Mouse (Mus musculus) hindbrain, embryonic 15.5 days (tissue): ENCODE results near the gene Nob1. TPM values are rescaled to one million over a fixed set of nuclear protein-coding genes. Genes with fewer than 3 reads are reported as not detected.
A peak's percentile ranks its signal among the peaks of the same experiment; 100 is the strongest.

Source experiments
- ATAC-seq: fragments of 200-750 bp; cut with Nextera tagmentation; 2 replicates; pipeline ENCODE4 v1.8.0; 2017; ENCODE audit warnings: low read depth, moderate number of reproducible peaks, moderate TSS enrichment; ENCODE audit not compliant: low FRiP score
- H3K27ac ChIP-seq: fragments of 300-500 bp; sonication (generic); replicated peaks from 2 replicates; pipeline ENCODE4 v1.5.1; 2015; ENCODE audit warnings: mild to moderate bottlenecking, inconsistent platforms
- H3K27me3 ChIP-seq: fragments of 300-500 bp; sonication (generic); 2 replicates; pipeline ENCODE4 v1.6.1; 2015; ENCODE audit warnings: control low read depth, inconsistent platforms
- H3K36me3 ChIP-seq: fragments of 300-500 bp; sonication (generic); 2 replicates; pipeline ENCODE4 v1.6.1; 2015; ENCODE audit warnings: control low read depth, inconsistent platforms
- H3K4me1 ChIP-seq: fragments of 300-500 bp; sonication (generic); replicated peaks from 2 replicates; pipeline ENCODE4 v1.6.1; 2015; ENCODE audit warnings: control low read depth, inconsistent platforms
- H3K4me2 ChIP-seq: fragments of 300-500 bp; sonication (generic); 2 replicates; pipeline ENCODE4 v1.6.1; 2015; ENCODE audit warnings: moderate library complexity, mild to moderate bottlenecking, inconsistent platforms
- H3K4me3 ChIP-seq: fragments of 300-500 bp; sonication (generic); 2 replicates; pipeline ENCODE4 v1.5.1; 2015; ENCODE audit warnings: mild to moderate bottlenecking, inconsistent platforms
- H3K9ac ChIP-seq: fragments of 300-500 bp; sonication (generic); 2 replicates; pipeline ENCODE4 v1.6.1; 2015; ENCODE audit warnings: inconsistent platforms
- H3K9me3 ChIP-seq: fragments of 300-500 bp; sonication (generic); 2 replicates; pipeline ENCODE4 v1.6.1; 2016; ENCODE audit warnings: control low read depth, inconsistent platforms
- WGBS: fragments of 180-500 bp; shearing (Covaris S2); methylation state at CpG from one replicate; pipeline ENCODE4 v1.1.7; 2015; 5-methylcytosine and 5-hydroxymethylcytosine counted together
- polyA plus RNA-seq: library from polyadenylated mRNA; unstranded; fragments of >200 nt; fragmentation: Nextera tagmentation; extraction: Ambion mirVana; gene quantifications from 2 replicates; pipeline ENCODE4 v1.2.1, GENCODE M21; 2015

Gene Nob1
- 64.6 and 68.8 TPM in 2 replicates for polyA plus RNA-seq

GRCm38 (mm10) chr8:107424597-107425229, at the start of gene Nob1:
Gene Nob1, minus strand, starts transcription at chr8:107425051.
- peak within 1 kb of the TSS; percentile 86 for H3K4me3 ChIP-seq
- peak; percentile 99 for ATAC-seq
- peak within 1 kb of the TSS; percentile 82 for H3K9ac ChIP-seq
- H3K4me1 ChIP-seq, result peaks cover 19% of the 10 kb centered on the region
- no peaks in the 10 kb centered on the region for H3K9me3 ChIP-seq
- under 1% methylated on average over 50 of the region's 50 CpGs for WGBS
- peak within 1 kb of the TSS; percentile 68 for H3K4me2 ChIP-seq
- H3K27me3 ChIP-seq, result no peaks in the 10 kb centered on the region
- peaks cover 15% of the 10 kb centered on the region for H3K36me3 ChIP-seq
- H3K27ac ChIP-seq, result peak within 1 kb of the TSS; percentile 74

GRCm38 (mm10) chr8:107473369-107473768, 48.5 kb upstream of the Nob1 start:
- Histone ChIP-seq H3K27ac (no peak overlapping the region), H3K36me3 (0 out of 2 replicates have a peak, but pooled peaks cover 2% of the 10 kb centered on the region), H3K4me3 (no peak overlapping the region), H3K27me3 (no peaks in the 10 kb centered on the region), H3K4me2 (no peak overlapping the region), H3K4me1 (no peaks in the 10 kb centered on the region), H3K9me3 (no peaks in the 10 kb centered on the region), H3K9ac (no peak overlapping the region)
- no peak for ATAC-seq
- WGBS, result 95% methylated on average over 4 of the region's 4 CpGs

GRCm38 (mm10) chr8:107472403-107473100, 47.7 kb upstream of the Nob1 start:
- no peak for ATAC-seq
- 0 out of 2 replicates have a peak, but pooled peaks cover 2% of the 10 kb centered on the region for H3K36me3 ChIP-seq

GRCm38 (mm10) chr8:107470302-107470701, 45.5 kb upstream of the Nob1 start:
- no peaks in the 10 kb centered on the region for H3K4me1 ChIP-seq
- no peak overlapping the region for H3K9ac ChIP-seq
- H3K4me3 ChIP-seq, result no peak overlapping the region
- no peaks in the 10 kb centered on the region for H3K27me3 ChIP-seq
- H3K27ac ChIP-seq, result no peak overlapping the region
- no peaks in the 10 kb centered on the region for H3K9me3 ChIP-seq
- 76% methylated on average over 5 of the region's 5 CpGs for WGBS
- H3K4me2 ChIP-seq, result no peak overlapping the region
- ATAC-seq, result no peak
- 0 out of 2 replicates have a peak, but pooled peaks cover 2% of the 10 kb centered on the region for H3K36me3 ChIP-seq

More at GRCm38 (mm10) chr8:107472403-107473100, 47.7 kb upstream of the Nob1 start:
- H3K4me2 ChIP-seq, result no peak overlapping the region
- no peak overlapping the region for H3K9ac ChIP-seq
- no peak overlapping the region for H3K4me3 ChIP-seq
- WGBS, result 73% methylated on average over 10 of the region's 10 CpGs
- H3K9me3 ChIP-seq, result no peaks in the 10 kb centered on the region
- H3K4me1 ChIP-seq, result no peaks in the 10 kb centered on the region
- H3K27ac ChIP-seq, result no peak overlapping the region
- H3K27me3 ChIP-seq, result no peaks in the 10 kb centered on the region

GRCm38 (mm10) chr8:107468811-107469302, 44.0 kb upstream of the Nob1 start:
- Histone ChIP-seq H3K4me3 (no peak overlapping the region), H3K4me2 (no peak overlapping the region), H3K9me3 (no peaks in the 10 kb centered on the region), H3K27ac (no peak overlapping the region), H3K36me3 (0 out of 2 replicates have a peak, but pooled peaks cover 2% of the 10 kb centered on the region), H3K4me1 (no peaks in the 10 kb centered on the region), H3K9ac (no peak overlapping the region), H3K27me3 (no peaks in the 10 kb centered on the region)
- no peak; the same call in 1 of the 2 replicates for ATAC-seq
- WGBS, result 67% methylated on average over 8 of the region's 8 CpGs

- Histone ChIP-seq H3K9me3 (no peaks in the 10 kb centered on the region), H3K27me3 (no peaks in the 10 kb centered on the region), H3K4me3 (no peak overlapping the region), H3K4me1 (no peaks in the 10 kb centered on the region), H3K4me2 (no peak overlapping the region), H3K27ac (no peak overlapping the region), H3K36me3 (0 out of 2 replicates have a peak, but pooled peaks cover under 1% of the 10 kb centered on the region), H3K9ac (no peak overlapping the region)
- no peak for ATAC-seq
- 94% methylated on average over 5 of the region's 5 CpGs for WGBS
Observed at GRCm38 (mm10) chr8:107466642-107467041, 41.8 kb upstream of the Nob1 start.

- H3K9me3 ChIP-seq, result no peaks in the 10 kb centered on the region
- no peaks in the 10 kb centered on the region for H3K27me3 ChIP-seq
- WGBS, result 70% methylated on average over 3 of the region's 3 CpGs
- H3K36me3 ChIP-seq, result peaks cover 11% of the 10 kb centered on the region
- no peak overlapping the region for H3K9ac ChIP-seq
- H3K4me2 ChIP-seq, result no peak overlapping the region
- ATAC-seq, result no peak
- no peak overlapping the region for H3K27ac ChIP-seq
- H3K4me3 ChIP-seq, result no peak overlapping the region
- H3K4me1 ChIP-seq, result no peaks in the 10 kb centered on the region
Observed at GRCm38 (mm10) chr8:107465332-107465990, 40.6 kb upstream of the Nob1 start.

- Histone ChIP-seq H3K27me3 (no peaks in the 10 kb centered on the region), H3K9ac (no peak overlapping the region), H3K4me2 (no peak overlapping the region), H3K27ac (no peak overlapping the region), H3K9me3 (no peaks in the 10 kb centered on the region), H3K36me3 (peaks cover 26% of the 10 kb centered on the region), H3K4me3 (no peak overlapping the region), H3K4me1 (no peaks in the 10 kb centered on the region)
- ATAC-seq, result no peak
- 93% methylated on average over 5 of the region's 5 CpGs for WGBS
Observed at GRCm38 (mm10) chr8:107462423-107462822, 37.6 kb upstream of the Nob1 start.

- 95% methylated on average over 6 of the region's 6 CpGs for WGBS
- H3K36me3 ChIP-seq, result peaks cover 36% of the 10 kb centered on the region
- H3K27ac ChIP-seq, result no peak overlapping the region
Observed at GRCm38 (mm10) chr8:107458281-107458680, 33.4 kb upstream of the Nob1 start.

GRCm38 (mm10) chr8:107457725-107458124, 32.9 kb upstream of the Nob1 start:
- no peaks in the 10 kb centered on the region for H3K27me3 ChIP-seq
- no peak overlapping the region for H3K27ac ChIP-seq
- peaks cover 36% of the 10 kb centered on the region for H3K36me3 ChIP-seq

More at GRCm38 (mm10) chr8:107458281-107458680, 33.4 kb upstream of the Nob1 start:
- Histone ChIP-seq H3K9me3 (no peaks in the 10 kb centered on the region), H3K27me3 (no peaks in the 10 kb centered on the region), H3K9ac (no peak overlapping the region), H3K4me2 (no peak overlapping the region), H3K4me3 (no peak overlapping the region), H3K4me1 (no peaks in the 10 kb centered on the region)
- no peak for ATAC-seq

GRCm38 (mm10) chr8:107455268-107455667, 30.4 kb upstream of the Nob1 start:
- WGBS, result 15% methylated on average over 3 of the region's 3 CpGs
- no peak overlapping the region for H3K9ac ChIP-seq
- no peaks in the 10 kb centered on the region for H3K9me3 ChIP-seq
- no peak for ATAC-seq
- no peak overlapping the region for H3K27ac ChIP-seq
- peaks cover 23% of the 10 kb centered on the region for H3K36me3 ChIP-seq
- H3K4me1 ChIP-seq, result no peaks in the 10 kb centered on the region
- H3K27me3 ChIP-seq, result no peaks in the 10 kb centered on the region
- no peak overlapping the region for H3K4me2 ChIP-seq
- H3K4me3 ChIP-seq, result no peak overlapping the region

More at GRCm38 (mm10) chr8:107457725-107458124, 32.9 kb upstream of the Nob1 start:
- no peak overlapping the region for H3K4me3 ChIP-seq
- no peak overlapping the region for H3K9ac ChIP-seq
- no peak overlapping the region for H3K4me2 ChIP-seq
- WGBS, result 84% methylated on average over 4 of the region's 4 CpGs
- no peaks in the 10 kb centered on the region for H3K9me3 ChIP-seq
- H3K4me1 ChIP-seq, result no peaks in the 10 kb centered on the region
- ATAC-seq, result no peak

- H3K9me3 ChIP-seq, result no peaks in the 10 kb centered on the region
- H3K27ac ChIP-seq, result no peak overlapping the region
- H3K4me3 ChIP-seq, result no peak overlapping the region
- no peak overlapping the region for H3K4me2 ChIP-seq
- no peak overlapping the region for H3K9ac ChIP-seq
- 99% methylated on average over 11 of the region's 11 CpGs for WGBS
- peaks cover 19% of the 10 kb centered on the region for H3K36me3 ChIP-seq
- no peaks in the 10 kb centered on the region; the same call in 1 of the 2 replicates for H3K4me1 ChIP-seq
- no peaks in the 10 kb centered on the region for H3K27me3 ChIP-seq
- ATAC-seq, result no peak
Observed at GRCm38 (mm10) chr8:107453386-107453785, 28.5 kb upstream of the Nob1 start.
